Mouse (Mus musculus): ENCODE data around the gene Celsr1. TPM values are rescaled to one million over a fixed set of nuclear protein-coding genes. Genes with fewer than 3 reads are reported as not detected.
A peak's percentile ranks its signal among the peaks of the same experiment; 100 is the strongest.

The Celsr1 gene
- polyA plus RNA-seq, 1 experiment from 2014 or later = 2.2 TPM

DNA sequence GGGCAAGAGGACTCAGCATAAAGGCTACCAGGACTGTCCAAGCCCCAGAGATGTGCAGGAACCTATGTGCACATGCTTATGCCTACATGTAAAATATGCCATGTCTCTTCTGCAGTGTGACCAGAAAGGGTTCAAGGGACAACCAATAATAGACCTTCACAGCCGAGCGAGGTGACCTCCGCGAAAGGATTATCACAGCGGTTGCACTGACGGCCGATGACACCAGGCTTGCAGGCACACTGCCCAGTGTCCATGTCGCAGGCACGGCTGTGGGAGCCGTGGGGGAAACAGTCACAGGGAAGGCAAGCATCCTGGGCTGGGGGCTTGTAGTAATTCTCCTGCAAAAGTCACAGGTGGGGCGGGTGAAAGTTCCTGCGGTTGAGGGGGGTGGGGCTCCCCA is 105.4 kb downstream of the Celsr1 start:
- Histone ChIP-seq H3K4me3 (ENCODE audit: low read depth, low read length) (no peak overlapping the region), H3K27me3 (replicated peaks; ENCODE audit: control insufficient read depth, insufficient read depth, low read length) (no peaks in the 10 kb centered on the region), H3K4me2 (ENCODE audit: low read length) (no peak overlapping the region), H3K9me3 (ENCODE audit: control insufficient read depth, low read length) (no peaks in the 10 kb centered on the region), H3K4me1 (replicated peaks; ENCODE audit: control insufficient read depth, insufficient read depth, low read length) (no peaks in the 10 kb centered on the region), H3K9ac (ENCODE audit: low read length) (no peak overlapping the region), H3K27ac (ENCODE audit: low read depth) (no peak overlapping the region), H3K36me3 (ENCODE audit: control insufficient read depth, insufficient read depth, low read length) (no peaks in the 10 kb centered on the region)
- DNase-seq (ENCODE audit: low spot score) (no peak), ATAC-seq (replicated peaks; ENCODE audit: low FRiP score, low TSS enrichment, low read depth) (no peak)
- 84% methylated on average over 12 of the region's 12 CpGs for whole genome bisulfite sequencing

DNA sequence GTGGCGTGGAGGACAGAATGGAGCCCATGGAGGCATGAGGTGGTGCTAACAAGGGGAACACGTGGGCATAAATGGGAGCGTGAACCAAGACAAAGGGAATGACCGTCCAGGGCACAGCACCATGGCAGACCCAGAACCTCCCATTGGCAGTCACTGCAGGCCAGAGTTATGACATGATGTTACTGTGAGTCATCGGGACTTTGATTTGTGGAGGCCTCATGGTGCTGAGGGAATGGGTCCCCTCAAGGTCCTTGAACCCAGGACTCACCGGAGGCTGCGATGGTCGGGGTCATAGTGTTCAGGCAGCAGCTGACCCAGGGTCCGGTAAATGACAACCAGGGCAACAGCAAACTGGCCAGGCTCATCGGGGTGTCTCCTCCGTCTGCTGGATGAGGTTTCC is 111.7 kb downstream of the Celsr1 start:
- no peaks in the 10 kb centered on the region for H3K27me3 ChIP-seq (replicated peaks; ENCODE audit: control insufficient read depth, insufficient read depth, low read length)
- WGBS = 94% methylated on average over 11 of the region's 11 CpGs
- no peak overlapping the region for H3K9ac ChIP-seq (ENCODE audit: low read length)
- no peak overlapping the region for H3K4me3 ChIP-seq (ENCODE audit: low read depth, low read length)
- DNase-seq (ENCODE audit: low spot score) (no peak), ATAC-seq (replicated peaks; ENCODE audit: low FRiP score, low TSS enrichment, low read depth) (no peak)
- no peaks in the 10 kb centered on the region for H3K9me3 ChIP-seq (ENCODE audit: control insufficient read depth, low read length)
- no peaks in the 10 kb centered on the region for H3K36me3 ChIP-seq (ENCODE audit: control insufficient read depth, insufficient read depth, low read length)
- H3K4me1 ChIP-seq (replicated peaks; ENCODE audit: control insufficient read depth, insufficient read depth, low read length) = no peaks in the 10 kb centered on the region
- no peak overlapping the region for H3K27ac ChIP-seq (ENCODE audit: low read depth)
- no peak overlapping the region for H3K4me2 ChIP-seq (ENCODE audit: low read length)

DNA sequence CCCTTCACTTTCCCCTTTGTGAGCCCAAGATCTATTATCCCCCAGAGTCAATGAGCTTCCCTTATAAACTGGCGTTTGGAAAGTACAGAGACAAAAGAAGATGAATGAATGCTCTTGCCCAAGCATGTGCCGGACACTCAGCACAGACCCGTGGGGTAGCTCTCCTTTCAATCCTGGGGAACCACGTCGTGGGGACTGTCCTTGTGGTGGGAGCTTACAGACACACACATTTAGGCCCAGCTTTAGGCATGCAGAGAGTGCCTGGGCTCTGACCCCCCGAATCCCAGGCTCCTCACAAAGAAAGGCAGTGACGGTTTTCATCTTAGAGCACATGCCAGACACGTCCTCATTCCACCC is 113.7 kb downstream of the Celsr1 start:
- no peaks in the 10 kb centered on the region for H3K27me3 ChIP-seq (replicated peaks; ENCODE audit: control insufficient read depth, insufficient read depth, low read length)
- H3K9me3 ChIP-seq (ENCODE audit: control insufficient read depth, low read length) = no peaks in the 10 kb centered on the region
- DNase-seq (ENCODE audit: low spot score) (no peak), ATAC-seq (replicated peaks; ENCODE audit: low FRiP score, low TSS enrichment, low read depth) (no peak)
- no peak overlapping the region for H3K9ac ChIP-seq (ENCODE audit: low read length)
- WGBS = 72% methylated on average over 8 of the region's 8 CpGs
- no peaks in the 10 kb centered on the region for H3K36me3 ChIP-seq (ENCODE audit: control insufficient read depth, insufficient read depth, low read length)
- no peaks in the 10 kb centered on the region for H3K4me1 ChIP-seq (replicated peaks; ENCODE audit: control insufficient read depth, insufficient read depth, low read length)
- H3K27ac ChIP-seq (ENCODE audit: low read depth) = no peak overlapping the region
- H3K4me2 ChIP-seq (ENCODE audit: low read length) = no peak overlapping the region
- no peak overlapping the region for H3K4me3 ChIP-seq (ENCODE audit: low read depth, low read length)

DNA sequence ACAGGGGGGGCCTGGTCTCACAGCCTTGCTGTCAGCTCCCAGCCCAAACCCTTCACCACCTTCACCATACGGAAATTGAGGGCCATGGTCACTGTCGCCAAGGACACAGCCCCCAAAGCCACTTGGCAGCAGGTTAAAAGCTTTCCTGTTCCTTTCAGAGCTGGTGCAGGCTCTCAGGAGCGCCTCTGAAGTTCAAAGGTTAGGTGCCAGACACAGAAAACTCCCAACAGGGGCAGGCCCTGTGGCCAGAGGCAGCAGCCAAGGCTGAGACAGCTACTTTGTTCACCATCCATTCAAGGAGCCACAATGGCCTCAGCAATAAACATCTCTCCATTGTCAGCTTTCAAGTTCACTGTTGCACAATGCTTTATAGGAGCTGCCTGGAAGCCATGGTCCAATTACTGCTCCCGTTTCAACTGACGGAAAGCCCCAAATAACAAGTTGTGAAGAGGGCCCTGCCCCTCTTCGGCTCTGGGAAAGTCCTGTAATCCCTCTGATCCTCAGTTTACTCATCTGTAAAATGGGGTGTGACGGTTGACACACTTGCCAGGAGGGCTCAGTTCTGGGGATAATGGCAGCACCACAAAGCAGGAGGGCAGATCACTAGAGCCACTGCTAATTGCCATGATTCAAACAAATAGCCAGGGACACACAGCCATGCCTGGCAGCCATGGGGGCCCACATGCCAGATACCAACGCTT is 114.2 kb downstream of the Celsr1 start:
- Histone ChIP-seq H3K27ac (ENCODE audit: low read depth) (no peak overlapping the region), H3K36me3 (ENCODE audit: control insufficient read depth, insufficient read depth, low read length) (no peaks in the 10 kb centered on the region), H3K4me2 (ENCODE audit: low read length) (no peak overlapping the region), H3K4me3 (ENCODE audit: low read depth, low read length) (no peak overlapping the region), H3K9me3 (ENCODE audit: control insufficient read depth, low read length) (no peaks in the 10 kb centered on the region), H3K4me1 (replicated peaks; ENCODE audit: control insufficient read depth, insufficient read depth, low read length) (no peaks in the 10 kb centered on the region), H3K9ac (ENCODE audit: low read length) (no peak overlapping the region), H3K27me3 (replicated peaks; ENCODE audit: control insufficient read depth, insufficient read depth, low read length) (no peaks in the 10 kb centered on the region)
- DNase-seq (ENCODE audit: low spot score) (no peak), ATAC-seq (replicated peaks; ENCODE audit: low FRiP score, low TSS enrichment, low read depth) (no peak)
- 66% methylated on average over 8 of the region's 8 CpGs for WGBS

DNA sequence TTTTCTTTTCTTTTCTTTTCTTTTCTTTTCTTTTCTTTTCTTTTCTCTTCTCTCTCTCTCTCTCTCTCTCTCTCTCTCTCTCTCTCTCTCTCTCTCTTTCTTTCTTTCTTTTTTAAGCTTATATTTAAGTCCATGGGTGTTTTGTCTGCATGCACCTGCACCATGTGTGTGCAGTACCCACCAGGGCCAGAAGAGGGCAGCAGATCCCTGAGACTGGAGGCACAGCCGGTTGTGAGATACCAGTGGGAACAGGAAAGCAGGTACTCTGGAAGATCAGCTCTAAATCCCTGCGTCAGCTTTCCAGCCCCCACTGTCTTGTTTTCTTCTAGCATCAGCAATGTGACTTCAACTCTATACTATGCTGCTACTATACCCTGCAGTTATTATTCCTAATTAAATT is 120.0 kb downstream of the Celsr1 start:
- ATAC-seq (replicated peaks; ENCODE audit: low FRiP score, low TSS enrichment, low read depth) (no peak), DNase-seq (ENCODE audit: low spot score) (peak; percentile 94)
- no peak overlapping the region for H3K4me3 ChIP-seq (ENCODE audit: low read depth, low read length)
- H3K4me2 ChIP-seq (ENCODE audit: low read length) = no peak overlapping the region
- WGBS = 35% methylated on average over 2 of the region's 2 CpGs
- peaks cover 5% of the 10 kb centered on the region; the same call in 1 of the 2 replicates for H3K4me1 ChIP-seq (replicated peaks; ENCODE audit: control insufficient read depth, insufficient read depth, low read length)
- H3K9me3 ChIP-seq (ENCODE audit: control insufficient read depth, low read length) = no peaks in the 10 kb centered on the region
- H3K36me3 ChIP-seq (ENCODE audit: control insufficient read depth, insufficient read depth, low read length) = no peaks in the 10 kb centered on the region
- H3K27me3 ChIP-seq (replicated peaks; ENCODE audit: control insufficient read depth, insufficient read depth, low read length) = no peaks in the 10 kb centered on the region
- H3K27ac ChIP-seq (ENCODE audit: low read depth) = no peak overlapping the region
- no peak overlapping the region for H3K9ac ChIP-seq (ENCODE audit: low read length)

DNA sequence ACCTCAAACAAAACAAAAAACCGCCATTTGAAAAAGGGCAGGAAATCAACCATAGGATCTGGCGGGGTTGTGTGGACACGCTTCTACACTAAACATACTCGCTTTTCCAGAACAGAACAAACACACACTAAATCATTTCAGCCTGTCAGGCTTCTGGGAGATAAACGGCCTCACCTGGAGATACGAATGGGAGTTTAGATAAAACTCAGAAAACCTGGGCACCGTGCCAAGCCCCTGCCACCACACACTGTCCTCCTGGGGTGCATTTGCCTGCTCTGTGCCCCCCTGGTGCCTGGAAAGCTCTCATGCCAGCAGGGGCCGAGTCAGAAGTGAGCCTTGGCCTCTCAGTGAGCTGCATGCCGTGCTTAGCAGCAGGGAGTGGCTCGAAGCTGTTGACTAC is 123.6 kb downstream of the Celsr1 start:
- peaks cover 5% of the 10 kb centered on the region; the same call in 1 of the 2 replicates for H3K4me1 ChIP-seq (replicated peaks; ENCODE audit: control insufficient read depth, insufficient read depth, low read length)
- no peak overlapping the region for H3K27ac ChIP-seq (ENCODE audit: low read depth)
- no peaks in the 10 kb centered on the region for H3K36me3 ChIP-seq (ENCODE audit: control insufficient read depth, insufficient read depth, low read length)
- DNase-seq (ENCODE audit: low spot score) (peak; percentile 63), ATAC-seq (replicated peaks; ENCODE audit: low FRiP score, low TSS enrichment, low read depth) (peak; percentile 56; the same call in 1 of the 2 replicates)
- H3K4me3 ChIP-seq (ENCODE audit: low read depth, low read length) = no peak overlapping the region
- no peak overlapping the region for H3K9ac ChIP-seq (ENCODE audit: low read length)
- WGBS = 19% methylated on average over 10 of the region's 10 CpGs
- H3K4me2 ChIP-seq (ENCODE audit: low read length) = no peak overlapping the region
- H3K9me3 ChIP-seq (ENCODE audit: control insufficient read depth, low read length) = no peaks in the 10 kb centered on the region
- H3K27me3 ChIP-seq (replicated peaks; ENCODE audit: control insufficient read depth, insufficient read depth, low read length) = no peaks in the 10 kb centered on the region

DNA sequence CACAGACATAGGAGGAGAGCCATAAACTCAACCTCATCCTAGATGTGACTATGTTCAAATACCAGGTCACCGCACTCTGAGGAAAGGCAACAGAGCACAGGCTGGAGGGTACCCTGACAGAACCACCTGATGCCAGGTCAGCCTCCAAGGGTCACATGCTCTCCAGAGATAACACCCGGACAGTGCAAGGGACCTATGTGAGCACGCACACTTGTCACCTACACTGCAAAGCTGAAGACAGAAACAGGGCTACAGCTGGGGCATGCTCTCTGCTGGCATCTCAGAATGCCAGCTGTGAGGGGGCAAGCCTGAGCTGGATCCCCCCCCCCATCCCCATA is 124.1 kb downstream of the Celsr1 start:
- no peak overlapping the region for H3K9ac ChIP-seq (ENCODE audit: low read length)
- no peak overlapping the region for H3K4me2 ChIP-seq (ENCODE audit: low read length)
- no peak for ATAC-seq (replicated peaks; ENCODE audit: low FRiP score, low TSS enrichment, low read depth)
- peaks cover 5% of the 10 kb centered on the region; the same call in 1 of the 2 replicates for H3K4me1 ChIP-seq (replicated peaks; ENCODE audit: control insufficient read depth, insufficient read depth, low read length)
- no peaks in the 10 kb centered on the region for H3K36me3 ChIP-seq (ENCODE audit: control insufficient read depth, insufficient read depth, low read length)
- no peak overlapping the region for H3K4me3 ChIP-seq (ENCODE audit: low read depth, low read length)
- 67% methylated on average over 3 of the region's 3 CpGs for WGBS
- no peak for DNase-seq (ENCODE audit: low spot score)
- H3K27me3 ChIP-seq (replicated peaks; ENCODE audit: control insufficient read depth, insufficient read depth, low read length) = no peaks in the 10 kb centered on the region
- H3K27ac ChIP-seq (ENCODE audit: low read depth) = no peak overlapping the region
- H3K9me3 ChIP-seq (ENCODE audit: control insufficient read depth, low read length) = no peaks in the 10 kb centered on the region

DNA sequence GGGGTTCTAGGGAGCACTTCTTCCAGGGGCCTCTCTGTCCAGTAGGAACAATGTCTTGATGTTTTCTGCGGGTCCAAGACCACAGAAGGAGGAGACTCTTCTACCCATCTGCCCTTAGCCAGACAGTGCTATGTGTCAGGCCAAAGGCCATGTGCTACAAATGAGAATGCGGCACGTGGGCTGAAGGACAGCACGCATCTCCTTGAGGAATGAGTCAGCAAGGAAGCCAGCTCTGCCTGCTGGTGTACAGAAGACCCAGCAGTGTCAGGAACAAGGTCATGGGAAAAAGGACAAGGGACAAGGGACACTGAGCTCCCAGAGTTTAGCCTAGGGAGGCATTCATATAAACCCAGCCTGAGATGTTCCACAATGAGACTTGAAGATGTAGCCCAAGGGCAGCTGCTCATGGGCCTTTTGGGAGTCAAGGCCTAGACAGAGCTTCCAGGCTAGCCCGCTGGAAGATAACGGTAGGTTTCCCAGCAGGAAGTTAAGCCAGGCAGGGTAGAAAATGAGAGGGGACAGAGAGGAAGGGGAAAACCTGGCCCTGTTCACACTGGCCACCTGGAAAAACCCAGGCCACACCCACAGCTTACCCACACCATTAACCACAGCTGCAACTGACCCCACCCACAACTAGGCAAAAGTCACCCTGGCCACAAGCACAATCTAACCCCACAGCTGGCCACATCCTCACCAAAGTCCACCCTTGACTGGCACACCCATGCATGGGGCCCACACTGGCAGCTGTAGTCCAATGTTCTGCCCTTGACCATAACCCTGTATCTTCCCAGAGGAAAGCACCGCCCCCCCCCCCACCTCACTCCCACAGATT is 124.7 kb downstream of the Celsr1 start:
- DNase-seq (ENCODE audit: low spot score) = no peak
- Histone ChIP-seq H3K9me3 (ENCODE audit: control insufficient read depth, low read length) (no peaks in the 10 kb centered on the region), H3K4me1 (replicated peaks; ENCODE audit: control insufficient read depth, insufficient read depth, low read length) (peaks cover 5% of the 10 kb centered on the region; the same call in 1 of the 2 replicates), H3K4me3 (ENCODE audit: low read depth, low read length) (no peak overlapping the region), H3K4me2 (ENCODE audit: low read length) (no peak overlapping the region), H3K9ac (ENCODE audit: low read length) (no peak overlapping the region), H3K27ac (ENCODE audit: low read depth) (no peak overlapping the region), H3K27me3 (replicated peaks; ENCODE audit: control insufficient read depth, insufficient read depth, low read length) (no peaks in the 10 kb centered on the region), H3K36me3 (ENCODE audit: control insufficient read depth, insufficient read depth, low read length) (no peaks in the 10 kb centered on the region)
- 81% methylated on average over 7 of the region's 7 CpGs for WGBS
- no peak for ATAC-seq (replicated peaks; ENCODE audit: low FRiP score, low TSS enrichment, low read depth)
